Mouse (Mus musculus): ENCODE data around the gene Cbln3. TPM values are rescaled to one million over a fixed set of nuclear protein-coding genes. Genes with fewer than 3 reads are reported as not detected.

Cbln3 gene
- polyA plus RNA-seq, 1 experiment from 2014 or later = 0.42 TPM

DNA sequence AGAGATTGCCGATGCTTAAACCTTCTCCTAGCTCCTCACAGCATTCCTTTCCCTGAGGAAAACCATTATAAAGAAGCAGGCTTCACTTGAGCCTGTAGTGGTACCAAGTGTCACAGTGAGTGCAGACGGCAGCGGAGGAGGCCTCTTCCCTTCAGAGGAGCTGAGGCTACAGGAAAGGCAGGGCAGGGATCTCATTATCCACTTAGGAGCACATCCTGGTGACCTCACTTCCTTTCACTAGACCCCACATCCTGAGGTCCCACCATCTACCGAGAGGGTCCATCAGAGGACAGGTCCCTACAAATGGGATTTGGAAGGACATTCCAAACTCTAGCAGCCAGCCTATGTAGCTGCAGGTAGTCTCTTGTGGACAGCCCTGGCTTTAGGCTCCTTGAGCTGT lies 26.6 kb downstream of the Cbln3 start:
- Histone ChIP-seq H3K9ac (no peak overlapping the region), H3K4me2 (peak overlapping the region; percentile 23), H3K4me3 (replicated peaks) (0 out of 2 replicates have a peak overlapping the region, but pooled peaks have one; percentile 4), H3K9me3 (no peaks in the 10 kb centered on the region), H3K4me1 (peaks cover 33% of the 10 kb centered on the region), H3K27ac (no peak overlapping the region), H3K36me3 (no peaks in the 10 kb centered on the region), H3K27me3 (replicated peaks) (no peaks in the 10 kb centered on the region)
- ATAC-seq (ENCODE audit: insufficient read depth, low FRiP score, low read depth) = no peak
- WGBS = 42% methylated on average over 4 of the region's 4 CpGs

DNA sequence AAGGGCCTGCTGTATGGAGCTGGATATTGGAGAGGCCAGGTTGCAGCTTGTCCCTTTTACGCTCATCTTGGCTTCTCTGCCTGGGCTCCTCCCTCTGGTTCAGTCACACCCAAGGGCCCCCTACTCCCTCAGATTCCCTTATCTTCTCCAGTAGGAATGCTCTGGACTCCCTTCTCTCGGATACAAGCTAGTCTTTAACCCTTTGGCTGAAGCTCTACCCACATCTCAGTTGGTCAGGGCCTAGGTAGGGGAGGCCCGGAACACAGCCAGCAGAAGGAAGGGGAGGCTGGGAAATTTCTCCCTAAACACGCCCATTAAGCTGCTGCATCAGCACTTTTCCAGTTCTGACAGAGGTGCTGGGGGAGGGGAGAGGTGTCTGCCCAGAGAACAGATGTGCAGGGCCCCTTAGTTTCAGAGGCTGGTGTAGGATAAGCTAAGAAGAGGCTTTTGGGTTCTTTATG lies 29.1 kb downstream of the Cbln3 start:
- no peaks in the 10 kb centered on the region for H3K9me3 ChIP-seq
- peak overlapping the region; percentile 97 for H3K27ac ChIP-seq
- H3K27me3 ChIP-seq (replicated peaks) = no peaks in the 10 kb centered on the region
- ATAC-seq (ENCODE audit: insufficient read depth, low FRiP score, low read depth) = peak; percentile 11; the same call in 1 of the 2 replicates
- 1% methylated on average over 4 of the region's 4 CpGs for WGBS
- peak overlapping the region; percentile 69 for H3K4me2 ChIP-seq
- H3K36me3 ChIP-seq = no peaks in the 10 kb centered on the region
- peaks cover 28% of the 10 kb centered on the region for H3K4me1 ChIP-seq
- H3K9ac ChIP-seq = peak overlapping the region; percentile 57
- peak overlapping the region; percentile 62 for H3K4me3 ChIP-seq (replicated peaks)

DNA sequence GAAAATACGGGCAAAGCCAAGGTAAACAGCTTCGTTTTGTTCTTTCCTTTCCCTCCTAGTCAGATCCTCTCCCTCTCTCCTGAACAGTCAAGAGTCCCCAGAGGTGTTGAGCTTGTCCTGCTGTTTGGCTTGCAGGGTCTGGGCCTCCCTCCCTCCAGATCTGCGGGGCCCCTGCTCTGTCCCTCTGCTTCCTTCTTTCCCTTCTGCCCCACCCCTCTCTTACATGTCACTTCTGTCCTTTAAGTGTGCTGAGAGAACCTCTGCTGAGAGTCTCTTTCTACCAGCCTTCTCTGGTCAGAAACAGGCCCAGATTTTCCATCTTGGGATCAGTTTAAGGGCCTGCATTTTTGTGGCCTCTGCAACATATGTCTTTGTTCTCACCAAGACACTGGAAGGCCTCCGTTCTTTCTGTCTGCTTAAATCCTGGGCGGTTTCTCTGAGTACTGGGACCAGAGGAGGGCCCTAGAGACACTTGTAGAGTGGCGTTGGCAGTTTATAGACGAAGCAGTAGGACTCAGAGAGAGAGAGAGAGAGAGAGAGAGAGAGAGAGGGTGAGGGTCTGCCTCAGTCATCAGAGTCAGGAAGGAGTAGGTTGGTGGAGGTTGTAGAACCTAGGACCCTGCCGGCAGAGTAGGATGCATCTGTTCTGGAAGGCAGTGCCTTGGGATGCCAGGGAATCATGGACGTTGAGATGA lies 29.6 kb downstream of the Cbln3 start:
- no peak for ATAC-seq (ENCODE audit: insufficient read depth, low FRiP score, low read depth)
- no peaks in the 10 kb centered on the region for H3K9me3 ChIP-seq
- peak overlapping the region; percentile 69 for H3K4me2 ChIP-seq
- peak overlapping the region; percentile 62 for H3K4me3 ChIP-seq (replicated peaks)
- under 1% methylated on average over 9 of the region's 9 CpGs for WGBS
- peak overlapping the region; percentile 97 for H3K27ac ChIP-seq
- H3K27me3 ChIP-seq (replicated peaks) = no peaks in the 10 kb centered on the region
- no peaks in the 10 kb centered on the region for H3K36me3 ChIP-seq
- H3K4me1 ChIP-seq = peaks cover 28% of the 10 kb centered on the region
- H3K9ac ChIP-seq = peak overlapping the region; percentile 57

DNA sequence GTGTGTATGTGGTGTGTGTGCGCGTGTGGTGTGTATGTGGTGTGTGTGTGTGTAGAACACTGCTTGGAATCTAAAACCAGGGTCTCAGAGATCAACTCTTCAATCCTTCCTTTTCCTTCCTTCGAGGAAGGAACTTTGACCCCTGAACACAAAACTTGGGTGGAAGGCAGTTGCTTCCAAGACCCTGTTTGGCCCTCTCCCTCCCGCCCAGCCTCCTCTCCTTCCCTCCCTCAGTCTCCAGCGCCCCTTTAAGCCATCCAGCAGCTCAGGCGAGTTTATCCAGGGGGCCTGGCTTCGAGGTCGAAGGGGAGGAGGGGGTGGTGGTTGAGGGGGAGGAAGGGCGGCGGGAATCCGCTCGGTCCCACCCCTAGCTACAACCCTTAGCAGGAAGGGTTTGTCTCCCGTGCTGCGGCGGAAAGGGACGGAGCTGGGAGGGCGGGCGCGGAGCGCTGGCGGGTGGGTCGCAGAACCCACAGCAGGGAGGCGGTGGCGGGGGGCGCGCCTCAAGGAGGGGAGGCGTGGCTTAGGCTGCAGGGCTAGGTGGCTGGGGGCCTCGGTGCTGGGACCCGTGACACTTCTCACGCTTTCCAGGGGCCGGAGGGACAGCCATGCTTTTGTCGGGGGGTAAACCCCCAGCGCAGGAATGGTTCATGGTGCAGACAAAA lies 30.4 kb downstream of the Cbln3 start, which contains the start of gene Nynrin:
Gene Nynrin (plus strand): TSS at position 390 of the 665 bp plus-strand sequence.
- peak within 1 kb of the TSS; percentile 62 for H3K4me3 ChIP-seq (replicated peaks)
- 1% methylated on average over 31 of the region's 33 CpGs for WGBS
- ATAC-seq (ENCODE audit: insufficient read depth, low FRiP score, low read depth) = peak; percentile 87
- peak within 1 kb of the TSS; percentile 57 for H3K9ac ChIP-seq
- no peaks in the 10 kb centered on the region for H3K36me3 ChIP-seq
- H3K4me1 ChIP-seq = peaks cover 25% of the 10 kb centered on the region
- H3K4me2 ChIP-seq = peak within 1 kb of the TSS; percentile 69
- H3K27ac ChIP-seq = peak within 1 kb of the TSS; percentile 97
- H3K9me3 ChIP-seq = no peaks in the 10 kb centered on the region
- no peaks in the 10 kb centered on the region for H3K27me3 ChIP-seq (replicated peaks)

DNA sequence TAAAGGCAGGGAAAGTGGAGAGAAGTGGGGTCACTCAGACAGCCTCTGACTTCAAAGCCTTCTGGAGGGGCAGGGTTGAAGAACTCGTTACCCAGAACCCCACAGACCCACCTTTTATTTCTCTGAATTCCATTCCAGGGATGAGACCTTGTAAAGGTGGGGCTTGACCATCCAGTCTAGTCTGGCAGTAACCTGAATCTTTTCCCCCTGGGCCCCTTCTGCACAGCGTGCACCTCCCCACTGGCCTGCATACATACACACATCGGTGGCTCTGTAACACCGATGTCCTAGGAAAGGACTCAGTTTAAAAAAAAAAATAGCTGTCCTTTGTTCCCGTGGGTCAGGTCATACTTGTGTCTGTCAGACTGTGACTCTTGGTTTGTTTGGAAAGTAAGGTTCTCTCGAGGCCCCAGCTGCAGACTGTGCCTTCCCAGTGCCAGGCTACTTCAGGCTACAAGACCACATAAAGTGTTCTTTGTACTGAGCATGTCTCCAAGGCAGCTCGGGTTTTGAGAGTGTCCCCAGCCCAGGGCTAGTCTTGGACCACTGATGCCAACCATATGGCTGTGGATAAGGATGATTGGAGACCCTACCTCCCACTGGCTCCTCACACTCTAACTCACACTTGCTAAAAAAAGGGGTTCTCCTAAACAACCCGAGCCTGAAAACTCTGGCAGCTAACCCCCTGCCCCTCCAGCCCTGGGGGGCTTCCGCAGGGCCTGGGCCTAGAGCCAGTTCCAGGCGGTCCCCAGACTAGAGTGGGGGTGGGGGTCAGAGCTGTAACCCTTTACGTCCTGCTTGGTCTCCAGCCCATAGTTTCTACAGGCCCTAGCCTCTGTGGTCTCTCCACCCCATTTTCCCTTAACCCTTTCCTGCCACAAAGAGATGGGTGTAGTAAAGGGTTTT lies 31.3 kb downstream of the Cbln3 start:
- H3K27me3 ChIP-seq (replicated peaks) = no peaks in the 10 kb centered on the region
- 7% methylated on average over 11 of the region's 11 CpGs for WGBS
- H3K9ac ChIP-seq = no peak overlapping the region
- H3K9me3 ChIP-seq = no peaks in the 10 kb centered on the region
- H3K36me3 ChIP-seq = no peaks in the 10 kb centered on the region
- peak overlapping the region; percentile 69 for H3K4me2 ChIP-seq
- ATAC-seq (ENCODE audit: insufficient read depth, low FRiP score, low read depth) = peak; percentile 64
- peaks cover 25% of the 10 kb centered on the region for H3K4me1 ChIP-seq
- H3K27ac ChIP-seq = peak overlapping the region; percentile 97
- peak overlapping the region; percentile 62 for H3K4me3 ChIP-seq (replicated peaks)

DNA sequence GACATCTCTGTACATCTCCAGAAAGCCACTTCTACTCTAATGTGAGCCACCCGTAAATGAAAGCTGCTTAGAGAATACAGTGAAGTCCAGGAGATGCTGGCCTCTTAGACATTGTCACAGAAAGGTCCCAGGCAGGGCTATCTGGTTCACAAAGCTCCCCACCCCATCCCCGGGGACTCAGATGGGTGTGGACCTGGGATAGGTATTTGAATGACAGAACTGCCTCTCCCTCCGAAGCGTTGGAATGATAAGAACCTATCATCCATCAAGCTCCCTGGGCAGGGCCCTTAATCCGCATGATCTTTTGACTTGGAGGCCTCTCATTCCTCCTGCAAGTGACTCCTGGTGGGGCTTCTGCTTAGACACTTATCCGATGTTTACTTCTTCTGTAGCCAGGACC lies 33.3 kb downstream of the Cbln3 start:
- H3K9ac ChIP-seq = no peak overlapping the region
- H3K9me3 ChIP-seq = no peaks in the 10 kb centered on the region
- H3K4me3 ChIP-seq (replicated peaks) = no peak overlapping the region
- H3K4me1 ChIP-seq = peaks cover 14% of the 10 kb centered on the region
- H3K27ac ChIP-seq = no peak overlapping the region
- no peaks in the 10 kb centered on the region for H3K27me3 ChIP-seq (replicated peaks)
- no peak overlapping the region for H3K4me2 ChIP-seq
- ATAC-seq (ENCODE audit: insufficient read depth, low FRiP score, low read depth) = no peak
- 36% methylated on average over 6 of the region's 6 CpGs for WGBS
- no peaks in the 10 kb centered on the region for H3K36me3 ChIP-seq

DNA sequence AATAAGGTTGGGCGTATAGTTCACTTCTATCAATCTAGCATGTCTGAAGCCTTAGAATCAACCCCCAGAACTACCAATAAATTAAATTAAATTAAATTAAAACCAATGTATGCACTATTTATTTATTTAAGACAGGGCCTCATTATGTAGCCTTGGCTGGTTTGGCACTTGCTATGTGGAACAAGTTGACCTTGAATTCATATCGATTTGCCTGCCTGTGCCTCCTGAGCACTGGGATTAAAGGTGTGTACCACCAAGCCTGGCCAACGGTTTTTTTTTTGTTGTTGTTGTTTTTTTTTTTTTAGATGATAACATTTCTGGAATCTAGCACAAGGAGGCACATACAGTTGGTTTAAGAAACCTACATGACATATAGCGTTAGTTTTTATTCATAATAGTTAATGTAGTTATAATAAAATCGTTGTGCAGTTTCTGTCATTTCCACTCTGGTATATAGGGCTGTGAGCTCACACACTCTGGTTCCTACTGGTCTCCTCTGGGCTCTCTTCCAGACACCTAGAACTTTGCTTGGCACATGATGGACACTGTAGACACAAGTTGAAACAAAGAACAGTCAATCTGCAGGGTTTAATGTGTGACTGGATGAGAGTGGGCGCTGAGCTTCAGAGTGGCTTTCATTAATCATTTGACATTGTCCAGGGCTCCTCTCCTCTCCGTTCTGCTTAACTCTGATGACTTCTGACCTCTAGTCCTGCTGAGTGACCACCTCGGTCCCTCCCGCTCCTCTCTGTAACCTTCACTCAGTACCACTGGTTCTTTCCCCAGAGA lies 38.5 kb downstream of the Cbln3 start:
- 57% methylated on average over 9 of the region's 9 CpGs for WGBS
- Histone ChIP-seq H3K9ac (no peak overlapping the region), H3K4me3 (replicated peaks) (no peak overlapping the region), H3K4me2 (no peak overlapping the region), H3K4me1 (no peaks in the 10 kb centered on the region), H3K36me3 (no peaks in the 10 kb centered on the region), H3K27me3 (replicated peaks) (no peaks in the 10 kb centered on the region), H3K9me3 (no peaks in the 10 kb centered on the region), H3K27ac (0 out of 2 replicates have a peak overlapping the region, but pooled peaks have one; percentile 23)
- no peak for ATAC-seq (ENCODE audit: insufficient read depth, low FRiP score, low read depth)

DNA sequence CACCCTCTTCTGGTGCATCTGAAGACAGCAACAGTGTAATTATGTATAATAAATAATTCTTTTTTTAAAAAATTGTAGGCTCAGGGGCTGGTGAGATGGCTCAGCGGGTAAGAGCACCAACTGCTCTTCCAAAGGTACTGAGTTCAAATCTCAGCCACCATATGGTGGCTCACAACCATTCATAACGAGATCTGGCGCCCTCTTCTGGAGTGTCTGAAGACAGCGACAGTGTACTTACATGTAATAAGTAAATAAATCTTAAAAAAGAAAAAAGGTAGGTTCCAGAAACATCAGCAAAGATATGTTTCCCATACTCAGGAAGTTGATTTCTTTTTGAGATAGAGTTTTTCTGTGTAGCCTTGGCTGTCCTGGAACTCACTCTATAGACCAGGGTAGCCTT lies 41.4 kb downstream of the Cbln3 start:
- ATAC-seq (ENCODE audit: insufficient read depth, low FRiP score, low read depth) = no peak
- H3K4me1 ChIP-seq = no peaks in the 10 kb centered on the region
- no peak overlapping the region for H3K27ac ChIP-seq
- WGBS = 79% methylated on average over 4 of the region's 4 CpGs
- H3K4me2 ChIP-seq = no peak overlapping the region
- H3K9me3 ChIP-seq = no peaks in the 10 kb centered on the region
- H3K27me3 ChIP-seq (replicated peaks) = no peaks in the 10 kb centered on the region
- H3K4me3 ChIP-seq (replicated peaks) = no peak overlapping the region
- H3K36me3 ChIP-seq = no peaks in the 10 kb centered on the region
- no peak overlapping the region for H3K9ac ChIP-seq

DNA sequence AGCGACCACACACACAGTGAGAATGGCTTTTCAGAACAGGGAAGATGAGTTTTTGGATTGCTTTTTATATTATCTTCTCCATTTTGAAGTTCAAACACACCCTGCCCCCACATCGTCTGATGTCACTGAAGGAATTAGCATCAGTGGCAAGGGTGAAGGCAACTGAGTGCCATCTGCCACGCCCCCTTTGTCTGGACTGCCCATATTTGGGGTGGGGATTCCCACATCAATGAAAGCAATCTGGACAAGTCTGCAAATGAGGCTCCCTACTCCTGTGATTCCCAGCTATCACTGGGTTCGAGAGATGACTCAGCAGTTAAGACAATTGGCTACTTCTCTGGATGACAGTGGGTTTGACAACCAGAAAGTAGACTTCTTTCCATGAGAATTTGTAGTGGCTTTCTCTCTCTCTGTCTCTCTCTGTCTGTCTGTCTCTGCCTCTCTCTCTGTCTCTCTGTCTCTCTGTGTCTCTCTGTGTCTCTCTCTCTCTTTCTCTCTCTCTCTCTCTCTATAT lies 43.3 kb downstream of the Cbln3 start:
- Histone ChIP-seq H3K36me3 (no peaks in the 10 kb centered on the region), H3K9ac (no peak overlapping the region), H3K27me3 (replicated peaks) (no peaks in the 10 kb centered on the region), H3K4me1 (no peaks in the 10 kb centered on the region), H3K9me3 (no peaks in the 10 kb centered on the region), H3K4me3 (replicated peaks) (no peak overlapping the region), H3K4me2 (no peak overlapping the region), H3K27ac (no peak overlapping the region)
- WGBS = 55% methylated on average over 4 of the region's 4 CpGs
- no peak for ATAC-seq (ENCODE audit: insufficient read depth, low FRiP score, low read depth)

DNA sequence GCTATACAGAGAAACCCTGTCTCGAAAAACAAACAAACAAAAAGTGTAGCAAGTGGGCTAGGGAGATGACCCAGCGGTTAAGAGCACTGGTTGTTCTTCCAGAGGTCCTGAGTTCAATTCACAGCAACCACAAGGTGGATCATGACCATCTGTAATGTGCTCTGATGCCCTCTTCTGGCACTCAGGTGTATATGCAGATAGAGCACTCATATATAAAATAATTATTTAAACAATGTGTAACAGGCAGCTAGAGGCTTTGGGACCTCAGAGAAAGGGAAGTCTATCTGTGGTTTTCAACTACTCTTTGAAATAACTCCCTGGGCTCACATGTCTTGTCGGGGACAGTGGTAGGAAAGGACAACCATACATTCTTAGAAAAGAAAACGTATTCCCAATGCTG lies 45.5 kb downstream of the Cbln3 start:
- H3K4me3 ChIP-seq (replicated peaks) = no peak overlapping the region
- H3K9me3 ChIP-seq = no peaks in the 10 kb centered on the region
- no peak overlapping the region for H3K4me2 ChIP-seq
- no peak overlapping the region for H3K9ac ChIP-seq
- 82% methylated on average over 4 of the region's 4 CpGs for WGBS
- no peak overlapping the region for H3K27ac ChIP-seq
- ATAC-seq (ENCODE audit: insufficient read depth, low FRiP score, low read depth) = no peak
- H3K27me3 ChIP-seq (replicated peaks) = no peaks in the 10 kb centered on the region
- no peaks in the 10 kb centered on the region for H3K4me1 ChIP-seq
- H3K36me3 ChIP-seq = no peaks in the 10 kb centered on the region

DNA sequence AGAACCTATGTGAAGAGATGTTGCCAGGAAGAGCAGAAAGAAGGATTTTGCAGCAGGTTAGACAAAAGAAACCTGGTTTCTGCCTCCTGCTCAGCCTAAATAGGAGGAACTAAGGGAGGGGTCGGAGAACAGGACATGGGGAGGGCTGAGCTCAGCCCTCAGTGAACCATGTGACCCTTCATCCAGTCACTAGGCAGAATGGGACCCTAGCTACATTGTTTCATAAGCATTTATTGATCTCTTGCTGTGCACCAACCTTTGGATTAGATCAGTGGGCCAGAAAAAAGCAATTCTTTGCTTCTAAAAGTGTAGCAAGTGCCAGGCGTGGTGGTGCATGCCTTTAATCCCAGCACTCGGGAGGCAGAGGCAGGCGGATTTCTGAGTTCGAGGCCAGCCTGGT lies 45.9 kb downstream of the Cbln3 start:
- Histone ChIP-seq H3K9ac (no peak overlapping the region), H3K27me3 (replicated peaks) (no peaks in the 10 kb centered on the region), H3K4me3 (replicated peaks) (no peak overlapping the region), H3K9me3 (no peaks in the 10 kb centered on the region), H3K36me3 (0 out of 2 replicates have a peak, but pooled peaks cover 4% of the 10 kb centered on the region), H3K4me2 (no peak overlapping the region), H3K4me1 (no peaks in the 10 kb centered on the region), H3K27ac (no peak overlapping the region)
- WGBS = 88% methylated on average over 5 of the region's 5 CpGs
- no peak for ATAC-seq (ENCODE audit: insufficient read depth, low FRiP score, low read depth)
